Comparison of ENCODE assay signal across 8 mouse cellular contexts in genomic region chr9:59290957-59291687, GRCm38 (mm10). TPM values are rescaled to one million over a fixed set of nuclear protein-coding genes. Genes with fewer than 3 reads are reported as not detected.
A peak's percentile ranks its signal among the peaks of the same experiment; 100 is the strongest.
DNase-seq lines count a peak whose midpoint lies in the region; ATAC-seq lines count a peak whose summit lies in the region.

TSS of gene Adpgk (plus strand) at chr9:59291558.

- peaks cover 24% of the 10 kb centered on the region for H3K4me1 ChIP-seq in hindbrain, embryonic 15.5 days (replicated peaks)

- peak; percentile 99 for DNase-seq in T-cell, adult 2 months (ENCODE audit: low spot score)
- peak; percentile 97 to 98 for DNase-seq in cerebellum, postnatal 36 days
- peak; percentile 98 to 99 for DNase-seq in frontal cortex, postnatal 36 days (ENCODE audit: low spot score in 2 of 2)
- DNase-seq in left cerebral cortex, adult 11 months (ENCODE audit: low spot score): peak; percentile 97
- peak; percentile 99 for DNase-seq in lung, postnatal 4 days
- peak; percentile 98 for DNase-seq in retina, postnatal 7 days (ENCODE audit: low read depth, low spot score)
- peak; percentile 93 for DNase-seq in urinary bladder, adult 2 months (ENCODE audit: low spot score)

- no peaks in the 10 kb centered on the region for H3K27me3 ChIP-seq in hindbrain, embryonic 15.5 days

- ATAC-seq in hindbrain, embryonic 15.5 days (ENCODE audit: low FRiP score, low read depth): peak; percentile 99

- H3K36me3 ChIP-seq in hindbrain, embryonic 15.5 days: no peaks in the 10 kb centered on the region

- peak within 1 kb of the TSS; percentile 93 for H3K27ac ChIP-seq in hindbrain, embryonic 15.5 days (replicated peaks)

- no peaks in the 10 kb centered on the region for H3K9me3 ChIP-seq in hindbrain, embryonic 15.5 days

- H3K9ac ChIP-seq in hindbrain, embryonic 15.5 days: peak within 1 kb of the TSS; percentile 90

- H3K4me2 ChIP-seq in hindbrain, embryonic 15.5 days: peak within 1 kb of the TSS; percentile 74

- peak within 1 kb of the TSS; percentile 94 for H3K4me3 ChIP-seq in hindbrain, embryonic 15.5 days

- WGBS in hindbrain, embryonic 15.5 days: under 1% methylated on average over 54 of the region's 58 CpGs

RNA-seq across cellular contexts. Expression of gene Adpgk, which starts in this region (rescaled TPM):
- polyA plus RNA-seq in hindbrain, embryonic 15.5 days (2015; fragmentation: Nextera tagmentation; extraction: Ambion mirVana): 24.8 and 24.9 TPM in 2 replicates
- 26.4 and 29.9 TPM in 2 replicates for polyA plus RNA-seq in urinary bladder, adult 2 months (2012; rRNA removed)

Comparison
In these comparisons a context has a peak if more than half of its experiments do, and no peak if none do; other contexts are left out.
1. Peak in every context shown above with its lines: DNase-seq, ATAC-seq, H3K4me3 ChIP-seq and H3K27ac ChIP-seq.